Mouse (Mus musculus) neural tube, embryonic 11.5 days (tissue): Measurements from ENCODE around the gene Foxp1. TPM values are rescaled to one million over a fixed set of nuclear protein-coding genes. Genes with fewer than 3 reads are reported as not detected.

Experiments used
- ATAC-seq: fragments of 200-750 bp; cut with Nextera tagmentation; 2 replicates; pipeline ENCODE4 v1.8.0; 2017; ENCODE audit warnings: moderate number of reproducible peaks, mild to moderate bottlenecking, moderate TSS enrichment, moderate library complexity; ENCODE audit not compliant: insufficient read depth, low FRiP score, low TSS enrichment
- DNase-seq: peaks from one replicate; pipeline ENCODE4 v3.0.0-alpha.2; 2015; ENCODE audit warnings: low spot score
- H3K27ac ChIP-seq: fragments of 300-500 bp; sonication (generic); 2 replicates; pipeline ENCODE4 v1.5.1; 2014; ENCODE audit warnings: low read depth, mild to moderate bottlenecking, low read length
- H3K27me3 ChIP-seq: fragments of 300-500 bp; sonication (generic); 2 replicates; pipeline ENCODE4 v1.6.1; 2014; ENCODE audit warnings: mild to moderate bottlenecking, low read length, mixed read lengths; ENCODE audit not compliant: control insufficient read depth, insufficient read depth
- H3K36me3 ChIP-seq: fragments of 300-500 bp; sonication (generic); 2 replicates; pipeline ENCODE4 v1.6.1; 2014; ENCODE audit warnings: mild to moderate bottlenecking, low read length, moderate library complexity, mixed read lengths; ENCODE audit not compliant: control insufficient read depth, insufficient read depth
- H3K4me1 ChIP-seq: fragments of 300-500 bp; sonication (generic); 2 replicates; pipeline ENCODE4 v1.6.1; 2014; ENCODE audit warnings: low read length, mixed read lengths; ENCODE audit not compliant: control insufficient read depth, insufficient read depth
- H3K4me2 ChIP-seq: fragments of 300-500 bp; sonication (generic); 2 replicates; pipeline ENCODE4 v1.6.1; 2014; ENCODE audit warnings: low read depth, mild to moderate bottlenecking, moderate library complexity
- H3K4me3 ChIP-seq: fragments of 300-500 bp; sonication (generic); 2 replicates; pipeline ENCODE4 v1.5.1; 2014; ENCODE audit warnings: low read depth, low read length
- H3K9ac ChIP-seq: fragments of 300-500 bp; sonication (generic); 2 replicates; pipeline ENCODE4 v1.6.1; 2014; ENCODE audit warnings: mild to moderate bottlenecking, low read length
- H3K9me3 ChIP-seq: fragments of 300-500 bp; sonication (generic); 2 replicates; pipeline ENCODE4 v1.6.1; 2016; ENCODE audit warnings: low read length; ENCODE audit not compliant: control insufficient read depth
- WGBS: fragments of 180-500 bp; shearing (Covaris S2); extraction: QIAGEN DNeasy Blood & Tissue Kit; methylation state at CpG from one replicate; pipeline ENCODE4 v1.1.7; 2014; 5-methylcytosine and 5-hydroxymethylcytosine counted together
- polyA plus RNA-seq: library from polyadenylated mRNA; unstranded; fragments of >200 nt; fragmentation: Nextera tagmentation; extraction: Ambion mirVana; gene quantifications from 2 replicates; pipeline ENCODE4 v1.2.1, GENCODE M21; 2014

Foxp1 gene
- polyA plus RNA-seq, 1 experiment from 2014 or later: 116 TPM

DNA sequence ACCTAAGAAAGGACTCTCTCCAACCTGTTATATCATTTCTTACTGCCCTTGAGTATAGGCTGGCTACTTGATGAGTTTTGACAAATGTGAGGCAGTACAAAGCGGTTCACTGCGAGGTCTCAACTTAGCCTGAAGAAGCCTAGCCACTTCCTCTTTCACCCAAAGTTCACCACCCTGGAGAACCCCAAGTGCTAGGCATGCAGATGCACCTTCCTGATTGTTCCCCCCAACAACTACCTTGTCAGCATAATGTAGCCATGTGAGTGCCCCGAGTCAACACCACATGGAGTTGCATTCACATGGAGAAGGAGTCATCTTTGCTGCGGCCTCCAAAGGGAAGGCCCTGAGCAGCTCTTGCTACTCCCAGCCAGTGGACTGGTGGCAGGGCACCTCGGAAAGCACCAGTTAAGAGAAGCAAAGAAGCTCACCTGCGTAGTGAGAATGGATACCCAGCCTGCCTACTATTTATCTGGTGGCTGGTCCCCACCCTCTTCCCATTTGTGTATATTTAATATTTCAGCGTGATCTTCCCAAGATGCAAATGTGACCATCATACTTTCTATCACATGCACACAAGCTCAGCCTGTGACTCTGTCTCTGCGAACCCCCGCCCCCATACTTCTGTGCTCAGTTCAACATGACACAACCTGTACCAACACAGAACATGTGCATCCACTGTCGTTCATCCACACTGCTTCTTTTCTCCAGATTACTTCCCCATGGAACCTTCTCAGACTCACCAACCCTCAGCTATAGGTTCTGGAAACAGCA lies 280.7 kb downstream of the Foxp1 start:
- Histone ChIP-seq H3K27me3 (no peaks in the 10 kb centered on the region), H3K9ac (no peak overlapping the region), H3K4me2 (no peak overlapping the region), H3K36me3 (no peaks in the 10 kb centered on the region), H3K27ac (no peak overlapping the region), H3K9me3 (no peaks in the 10 kb centered on the region), H3K4me3 (no peak overlapping the region), H3K4me1 (no peaks in the 10 kb centered on the region)
- no peak for ATAC-seq
- 93% methylated on average over 10 of the region's 10 CpGs for WGBS
- no peak for DNase-seq

DNA sequence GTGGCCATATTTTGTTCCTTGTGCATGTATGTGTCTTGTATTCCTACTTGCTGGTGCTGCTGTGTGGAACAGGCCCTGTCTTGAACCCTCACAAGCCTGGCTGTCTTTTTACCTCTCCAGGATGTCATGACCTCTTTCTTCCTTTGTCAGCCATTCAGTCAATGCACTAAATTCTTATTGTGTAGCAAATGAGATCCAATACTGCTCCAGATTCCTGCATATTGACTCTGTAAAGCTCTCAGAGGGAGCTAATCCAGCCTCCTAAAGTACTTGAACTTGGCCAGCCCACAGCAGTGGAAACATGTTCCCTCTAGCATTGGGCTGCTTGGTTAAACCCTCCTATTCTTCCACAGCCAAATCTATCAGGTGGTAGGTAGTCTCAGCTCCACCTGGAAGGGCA lies 281.8 kb downstream of the Foxp1 start:
- Histone ChIP-seq H3K36me3 (no peaks in the 10 kb centered on the region), H3K9me3 (no peaks in the 10 kb centered on the region), H3K9ac (no peak overlapping the region), H3K4me1 (no peaks in the 10 kb centered on the region), H3K4me3 (no peak overlapping the region), H3K4me2 (no peak overlapping the region), H3K27me3 (no peaks in the 10 kb centered on the region), H3K27ac (no peak overlapping the region)
- no peak for ATAC-seq
- no peak for DNase-seq

DNA sequence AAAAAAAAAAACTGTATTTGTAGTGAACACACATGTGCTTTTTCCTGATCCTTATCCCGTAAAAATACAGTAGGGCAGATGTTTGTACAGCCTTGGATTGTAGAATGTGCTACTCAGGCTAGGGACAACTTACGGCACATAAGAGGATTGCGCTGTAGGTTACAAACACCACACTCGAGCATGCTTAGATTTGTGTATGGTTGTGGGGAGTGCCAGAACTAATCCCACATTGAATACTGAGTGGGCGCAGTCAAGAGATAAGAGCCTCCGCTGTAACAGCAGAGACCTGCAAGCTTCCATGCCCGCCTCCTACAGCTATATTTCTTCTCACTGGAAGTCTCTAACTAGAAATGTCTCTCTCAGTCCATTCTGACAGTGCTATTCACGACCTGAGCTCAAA lies 286.9 kb downstream of the Foxp1 start:
- Histone ChIP-seq H3K27me3 (no peaks in the 10 kb centered on the region), H3K9ac (no peak overlapping the region), H3K9me3 (no peaks in the 10 kb centered on the region), H3K4me3 (no peak overlapping the region), H3K36me3 (no peaks in the 10 kb centered on the region), H3K4me1 (no peaks in the 10 kb centered on the region), H3K4me2 (no peak overlapping the region), H3K27ac (no peak overlapping the region)
- WGBS: 84% methylated on average over 8 of the region's 8 CpGs
- DNase-seq (no peak), ATAC-seq (no peak)

DNA sequence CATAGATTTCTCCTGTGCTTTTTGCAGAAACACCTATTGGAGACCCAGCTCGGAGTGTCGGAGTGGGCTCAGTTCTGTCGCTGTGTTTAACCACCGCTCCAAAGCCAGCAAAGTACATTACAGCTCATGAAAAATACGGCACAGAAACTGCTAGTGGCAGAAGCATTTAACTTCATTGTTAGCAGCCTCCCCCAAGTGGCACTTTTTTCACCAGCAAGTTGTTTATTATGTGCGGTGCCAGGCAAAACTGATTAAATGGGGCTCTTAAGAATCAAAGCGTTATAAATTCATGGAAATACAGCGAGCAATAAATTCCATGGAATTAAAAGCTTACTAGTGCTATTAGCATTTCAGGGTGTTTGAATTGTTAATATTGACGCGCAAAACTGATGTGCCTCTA lies 289.1 kb downstream of the Foxp1 start:
- DNase-seq (no peak), ATAC-seq (no peak)
- WGBS: 72% methylated on average over 10 of the region's 10 CpGs
- Histone ChIP-seq H3K9me3 (no peaks in the 10 kb centered on the region), H3K27me3 (no peaks in the 10 kb centered on the region), H3K4me2 (no peak overlapping the region), H3K36me3 (no peaks in the 10 kb centered on the region), H3K9ac (no peak overlapping the region), H3K4me3 (no peak overlapping the region), H3K27ac (no peak overlapping the region), H3K4me1 (no peaks in the 10 kb centered on the region)

DNA sequence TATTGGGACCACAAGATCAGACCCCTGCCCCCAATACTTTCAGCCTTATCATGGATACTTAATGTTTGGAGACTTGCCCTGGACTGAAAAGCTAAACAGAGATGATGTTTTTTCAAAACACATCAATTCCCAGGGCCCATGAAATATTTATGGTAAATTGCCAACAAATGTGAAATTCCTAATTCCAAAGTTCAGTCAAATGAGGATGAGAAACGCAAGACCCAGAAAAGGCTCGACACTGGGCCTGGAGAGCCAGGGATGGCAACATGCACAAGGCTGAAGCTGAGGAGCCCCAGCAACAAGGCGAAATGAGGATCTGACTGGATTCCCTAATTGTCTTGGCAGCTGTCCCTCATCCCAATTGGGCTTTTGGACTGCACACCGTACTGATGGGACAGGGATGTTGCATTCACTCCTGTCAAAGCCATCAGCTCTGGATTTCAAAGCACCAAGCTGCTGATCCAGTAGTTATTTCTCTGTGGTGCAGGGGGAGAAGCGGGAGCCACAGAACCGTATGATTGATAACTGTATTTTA lies 294.1 kb downstream of the Foxp1 start:
- no peaks in the 10 kb centered on the region for H3K9me3 ChIP-seq
- no peak overlapping the region for H3K27ac ChIP-seq
- 89% methylated on average over 6 of the region's 6 CpGs for WGBS
- DNase-seq: no peak
- H3K4me1 ChIP-seq: no peaks in the 10 kb centered on the region
- no peak overlapping the region for H3K4me2 ChIP-seq
- no peak overlapping the region for H3K9ac ChIP-seq
- H3K4me3 ChIP-seq: no peak overlapping the region
- H3K36me3 ChIP-seq: no peaks in the 10 kb centered on the region
- no peak for ATAC-seq
- H3K27me3 ChIP-seq: no peaks in the 10 kb centered on the region

DNA sequence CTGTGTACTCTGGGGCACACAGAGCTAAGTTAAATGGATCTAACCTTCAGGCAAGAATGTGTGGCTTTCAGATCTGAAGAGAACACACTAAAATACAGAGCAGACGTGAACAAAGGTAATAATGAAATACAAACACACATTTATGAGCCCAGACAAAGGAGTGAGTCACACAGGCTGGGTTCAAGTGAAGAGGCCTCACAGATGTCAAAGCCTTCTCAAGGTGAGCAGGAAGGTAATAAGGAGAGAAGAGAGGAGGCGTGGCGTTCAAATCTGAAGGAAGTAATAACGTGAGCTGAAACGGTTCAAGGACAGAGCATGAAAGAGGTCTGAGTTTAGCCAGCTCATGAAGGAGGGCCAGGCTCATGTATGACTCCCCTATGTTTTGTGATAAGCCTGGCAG lies 301.4 kb downstream of the Foxp1 start:
- no peak overlapping the region for H3K9ac ChIP-seq
- 90% methylated on average over 5 of the region's 5 CpGs for WGBS
- H3K4me1 ChIP-seq: 0 out of 2 replicates have a peak, but pooled peaks cover 3% of the 10 kb centered on the region
- no peak for ATAC-seq
- no peaks in the 10 kb centered on the region for H3K9me3 ChIP-seq
- DNase-seq: no peak
- H3K27ac ChIP-seq: no peak overlapping the region
- H3K4me3 ChIP-seq: no peak overlapping the region
- no peaks in the 10 kb centered on the region for H3K36me3 ChIP-seq
- no peak overlapping the region for H3K4me2 ChIP-seq
- no peaks in the 10 kb centered on the region for H3K27me3 ChIP-seq

DNA sequence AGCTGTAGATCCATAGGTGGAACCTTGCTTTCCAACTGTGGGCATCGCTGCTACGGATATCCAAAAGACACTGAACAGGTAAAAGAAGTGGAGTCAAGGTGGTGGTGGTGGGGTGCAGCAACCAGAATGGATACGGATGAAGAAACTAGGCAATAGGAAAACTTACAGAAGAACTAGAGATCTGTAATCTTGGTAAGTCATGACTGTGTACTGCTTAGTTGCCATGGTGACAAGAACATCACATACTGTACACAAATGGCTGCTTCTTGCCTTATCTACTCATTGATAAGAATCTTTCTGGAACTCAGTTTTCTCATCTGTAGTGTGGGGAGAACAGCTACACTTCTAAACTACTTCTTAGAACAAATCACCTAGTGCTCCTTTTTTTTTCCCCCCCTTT lies 302.0 kb downstream of the Foxp1 start:
- Histone ChIP-seq H3K9ac (no peak overlapping the region), H3K4me3 (no peak overlapping the region), H3K4me1 (0 out of 2 replicates have a peak, but pooled peaks cover 3% of the 10 kb centered on the region), H3K4me2 (no peak overlapping the region), H3K27me3 (no peaks in the 10 kb centered on the region), H3K9me3 (no peaks in the 10 kb centered on the region), H3K36me3 (no peaks in the 10 kb centered on the region), H3K27ac (no peak overlapping the region)
- 97% methylated on average over 3 of the region's 3 CpGs for WGBS
- no peak for ATAC-seq
- no peak for DNase-seq

DNA sequence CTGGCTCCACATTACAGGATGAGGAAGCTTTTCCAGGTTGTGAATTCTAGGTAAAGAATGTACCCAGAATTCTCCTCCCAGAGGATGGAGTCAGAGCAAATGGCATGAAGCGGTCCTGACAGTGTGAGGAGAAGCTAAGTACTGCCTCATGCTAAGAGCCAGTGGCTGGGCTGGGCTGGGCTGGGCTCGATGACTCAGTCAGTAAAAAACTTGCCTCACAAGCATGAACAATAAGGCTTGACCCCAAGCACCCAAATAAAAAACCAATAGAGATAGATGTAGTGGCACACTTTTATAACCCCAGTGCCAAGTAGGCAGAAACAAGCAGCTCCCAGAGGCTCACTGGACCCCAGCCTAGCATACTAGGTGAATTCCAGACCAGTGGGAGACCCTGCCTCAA lies 304.7 kb downstream of the Foxp1 start:
- H3K4me3 ChIP-seq: no peak overlapping the region
- 0 out of 2 replicates have a peak, but pooled peaks cover 3% of the 10 kb centered on the region for H3K4me1 ChIP-seq
- H3K36me3 ChIP-seq: no peaks in the 10 kb centered on the region
- no peaks in the 10 kb centered on the region for H3K9me3 ChIP-seq
- no peak overlapping the region for H3K4me2 ChIP-seq
- DNase-seq: no peak
- no peak for ATAC-seq
- H3K9ac ChIP-seq: no peak overlapping the region
- no peaks in the 10 kb centered on the region for H3K27me3 ChIP-seq
- H3K27ac ChIP-seq: no peak overlapping the region
- 73% methylated on average over 2 of the region's 2 CpGs for WGBS

DNA sequence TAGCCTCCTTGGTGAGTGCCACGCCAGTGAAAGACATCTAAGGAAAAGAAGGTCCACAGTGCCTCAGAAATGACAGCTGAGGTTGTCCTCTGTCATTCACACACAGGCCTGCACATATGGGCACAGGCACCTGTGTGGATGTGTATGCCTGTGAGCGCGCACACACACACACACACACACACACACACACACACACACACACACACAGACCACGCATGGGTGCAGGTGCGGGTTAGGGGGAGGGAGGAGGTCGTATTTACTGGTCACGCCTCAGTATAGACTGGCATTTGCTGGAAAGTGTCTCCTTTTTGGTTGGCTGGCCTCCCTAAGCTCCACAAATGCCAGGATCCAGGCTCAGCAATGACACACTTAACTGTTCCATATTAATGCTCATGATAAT lies 305.4 kb downstream of the Foxp1 start:
- H3K27ac ChIP-seq: no peak overlapping the region
- H3K27me3 ChIP-seq: no peaks in the 10 kb centered on the region
- 0 out of 2 replicates have a peak, but pooled peaks cover 3% of the 10 kb centered on the region for H3K4me1 ChIP-seq
- no peaks in the 10 kb centered on the region for H3K36me3 ChIP-seq
- DNase-seq: no peak
- no peak overlapping the region for H3K4me2 ChIP-seq
- H3K4me3 ChIP-seq: no peak overlapping the region
- no peak overlapping the region for H3K9ac ChIP-seq
- no peaks in the 10 kb centered on the region for H3K9me3 ChIP-seq
- WGBS: 71% methylated on average over 7 of the region's 7 CpGs
- ATAC-seq: no peak
